Mouse (Mus musculus): ENCODE results near the gene U2af2. TPM values are rescaled to one million over a fixed set of nuclear protein-coding genes. Genes with fewer than 3 reads are reported as not detected.
"Not testable (repeated sequence)": the region's sequence is repeated elsewhere in the genome, so short reads cannot be mapped to it uniquely, and the experiment has no call there.

Gene U2af2
- 165 and 166 TPM in 2 replicates for polyA plus RNA-seq (2016; fragmentation: Nextera tagmentation; extraction: Ambion mirVana)

DNA sequence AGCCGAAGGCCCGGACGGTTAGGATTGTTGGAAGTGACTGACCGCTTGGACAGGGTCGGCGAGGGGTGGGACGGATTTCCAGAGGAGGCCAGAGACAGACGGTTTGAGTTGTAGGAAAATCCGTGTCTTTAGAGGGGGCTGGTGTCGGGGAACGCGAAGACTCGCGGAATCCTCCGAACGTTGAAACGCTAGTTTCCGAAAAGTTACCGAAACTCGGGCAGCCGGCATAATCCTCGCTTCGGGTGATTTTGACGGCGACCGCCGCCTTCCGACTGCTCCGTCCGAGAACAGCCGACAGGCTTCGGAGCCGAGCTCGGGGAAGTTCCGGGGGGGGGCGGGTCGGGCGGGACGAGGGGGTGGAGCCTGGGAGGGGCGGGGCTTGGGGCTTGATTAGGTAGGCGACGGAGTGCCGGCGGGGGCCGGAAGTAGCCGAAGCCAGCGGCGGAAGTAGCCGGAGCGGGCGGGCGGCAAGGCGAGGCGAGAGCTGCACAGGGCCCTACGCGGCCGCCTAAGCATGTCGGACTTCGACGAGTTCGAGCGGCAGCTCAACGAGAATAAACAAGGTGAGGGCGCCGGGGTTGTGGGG is at the start of gene U2af2:
Gene U2af2 (plus strand): TSS at position 370 of the 586 bp plus-strand sequence.
- Histone ChIP-seq H3K4me1 (peaks cover 46% of the 10 kb centered on the region), H3K9me3 (no peaks in the 10 kb centered on the region), H3K4me3 (replicated peaks) (peak within 1 kb of the TSS; percentile 72), H3K27me3 (peaks cover 19% of the 10 kb centered on the region), H3K4me2 (peak within 1 kb of the TSS; percentile 86), H3K9ac (peak within 1 kb of the TSS; percentile 74), H3K36me3 (replicated peaks) (peaks cover 13% of the 10 kb centered on the region), H3K27ac (peak within 1 kb of the TSS; percentile 99)
- ATAC-seq (ENCODE audit: low FRiP score) = peak; percentile 85
- WGBS = under 1% methylated on average over 61 of the region's 65 CpGs

DNA sequence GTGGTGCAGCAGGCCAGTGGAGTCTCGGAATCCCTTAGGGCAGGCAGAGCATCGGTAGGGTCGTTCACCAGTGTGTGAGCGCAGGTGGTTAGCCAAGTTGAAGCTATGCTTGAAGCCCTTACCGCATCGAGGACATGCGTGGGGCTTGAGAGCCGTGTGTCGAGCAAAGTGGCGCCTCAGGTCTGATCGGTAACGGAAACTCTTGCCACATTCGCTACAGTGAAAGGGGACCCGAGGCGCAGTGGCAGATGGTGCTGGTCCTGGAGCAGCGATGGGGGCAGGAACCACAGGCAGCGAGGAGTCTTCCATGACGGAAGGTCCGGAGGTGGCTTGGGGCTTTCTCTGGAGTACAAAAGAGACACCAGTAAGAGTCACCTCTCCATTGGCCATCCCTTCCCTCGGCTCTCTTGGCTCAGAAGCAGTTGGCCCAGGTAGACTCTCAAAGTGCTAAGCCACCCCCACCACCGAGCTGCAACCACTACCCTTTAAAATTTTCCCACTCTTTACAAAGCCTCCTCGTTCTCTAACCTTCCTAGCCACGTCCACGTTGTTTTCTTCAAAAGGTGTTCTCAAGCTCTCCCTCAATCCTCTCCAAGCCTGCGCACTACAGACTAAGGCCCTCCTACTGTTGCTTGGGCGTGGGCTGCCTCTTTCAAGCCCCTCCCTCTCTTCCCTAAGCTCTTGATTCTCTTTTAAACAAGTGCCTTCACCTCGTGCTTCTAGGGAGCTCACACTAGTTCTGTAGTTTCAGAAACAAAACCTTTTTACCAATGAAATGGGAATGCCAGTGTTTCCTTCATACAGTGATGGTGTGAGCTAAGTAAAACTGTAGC is 49.0 kb upstream of the U2af2 start:
- no peak overlapping the region for H3K27ac ChIP-seq
- 90% methylated on average over 27 of the region's 27 CpGs for WGBS
- H3K9me3 ChIP-seq = peaks cover 6% of the 10 kb centered on the region; the same call in 1 of the 2 replicates
- H3K4me1 ChIP-seq = peaks cover 6% of the 10 kb centered on the region
- no peak overlapping the region for H3K4me3 ChIP-seq (replicated peaks)
- no peaks in the 10 kb centered on the region for H3K27me3 ChIP-seq
- peaks cover 59% of the 10 kb centered on the region for H3K36me3 ChIP-seq (replicated peaks)
- H3K9ac ChIP-seq = no peak overlapping the region
- no peak for ATAC-seq (ENCODE audit: low FRiP score)
- 0 out of 2 replicates have a peak overlapping the region, but pooled peaks have one; percentile 60 for H3K4me2 ChIP-seq

DNA sequence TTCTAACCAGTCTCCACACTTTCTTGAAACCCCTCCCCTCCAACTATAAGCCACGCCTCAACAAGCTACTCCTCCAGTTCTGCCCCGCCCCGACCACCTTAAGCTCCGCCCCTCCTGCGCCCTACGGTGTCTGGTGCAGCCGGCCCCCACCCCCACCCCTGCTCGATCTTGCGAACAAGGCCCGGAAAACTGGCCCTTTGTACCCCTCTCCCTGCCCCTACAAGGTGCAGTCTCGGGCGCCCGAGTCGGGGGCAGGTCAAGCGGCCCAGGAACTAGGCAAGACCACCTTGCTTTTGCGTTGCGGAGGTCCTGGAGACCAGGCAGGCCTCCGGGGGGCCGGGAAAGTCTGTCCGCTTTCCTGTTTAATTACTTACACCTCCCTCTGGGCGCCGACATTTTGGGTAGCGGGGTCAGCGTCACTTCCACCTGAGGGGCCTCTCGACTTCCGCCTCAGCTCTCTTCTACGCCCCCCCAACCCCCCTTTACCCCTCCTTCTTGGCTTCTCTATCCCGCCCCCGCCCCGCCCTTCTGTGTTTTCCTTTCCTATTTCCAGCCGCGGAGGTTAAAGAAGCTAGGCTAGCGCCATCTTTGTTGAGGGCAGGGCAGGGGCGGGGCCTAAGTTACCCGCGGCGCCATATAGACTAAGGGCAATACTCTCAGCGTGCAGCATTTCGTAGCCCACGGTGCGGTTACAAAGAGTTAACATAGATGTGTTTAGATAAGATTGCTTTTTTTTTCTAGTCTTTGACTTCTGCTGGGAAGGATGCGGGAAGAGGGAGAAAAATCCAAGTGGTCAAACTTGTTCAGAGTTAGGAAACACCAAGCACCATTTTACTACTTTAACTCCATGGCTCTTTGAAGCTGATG is 47.5 kb upstream of the U2af2 start, which contains the start of the genes Zfp524 and Fiz1:
Gene Zfp524 (plus strand): TSS at position 165 of the 867 bp plus-strand sequence.
Gene Fiz1 (minus strand): TSS at position 447 of the 867 bp plus-strand sequence.
- Histone ChIP-seq H3K9ac (peak within 1 kb of the TSS; percentile 84), H3K4me3 (replicated peaks) (peak within 1 kb of the TSS; percentile 71), H3K27ac (peak within 1 kb of the TSS; percentile 99), H3K27me3 (no peaks in the 10 kb centered on the region), H3K36me3 (replicated peaks) (peaks cover 43% of the 10 kb centered on the region), H3K4me1 (peaks cover 7% of the 10 kb centered on the region), H3K9me3 (no peaks in the 10 kb centered on the region), H3K4me2 (peak within 1 kb of the TSS; percentile 60)
- ATAC-seq (ENCODE audit: low FRiP score) = peak; percentile 84
- under 1% methylated on average over 41 of the region's 42 CpGs for WGBS

DNA sequence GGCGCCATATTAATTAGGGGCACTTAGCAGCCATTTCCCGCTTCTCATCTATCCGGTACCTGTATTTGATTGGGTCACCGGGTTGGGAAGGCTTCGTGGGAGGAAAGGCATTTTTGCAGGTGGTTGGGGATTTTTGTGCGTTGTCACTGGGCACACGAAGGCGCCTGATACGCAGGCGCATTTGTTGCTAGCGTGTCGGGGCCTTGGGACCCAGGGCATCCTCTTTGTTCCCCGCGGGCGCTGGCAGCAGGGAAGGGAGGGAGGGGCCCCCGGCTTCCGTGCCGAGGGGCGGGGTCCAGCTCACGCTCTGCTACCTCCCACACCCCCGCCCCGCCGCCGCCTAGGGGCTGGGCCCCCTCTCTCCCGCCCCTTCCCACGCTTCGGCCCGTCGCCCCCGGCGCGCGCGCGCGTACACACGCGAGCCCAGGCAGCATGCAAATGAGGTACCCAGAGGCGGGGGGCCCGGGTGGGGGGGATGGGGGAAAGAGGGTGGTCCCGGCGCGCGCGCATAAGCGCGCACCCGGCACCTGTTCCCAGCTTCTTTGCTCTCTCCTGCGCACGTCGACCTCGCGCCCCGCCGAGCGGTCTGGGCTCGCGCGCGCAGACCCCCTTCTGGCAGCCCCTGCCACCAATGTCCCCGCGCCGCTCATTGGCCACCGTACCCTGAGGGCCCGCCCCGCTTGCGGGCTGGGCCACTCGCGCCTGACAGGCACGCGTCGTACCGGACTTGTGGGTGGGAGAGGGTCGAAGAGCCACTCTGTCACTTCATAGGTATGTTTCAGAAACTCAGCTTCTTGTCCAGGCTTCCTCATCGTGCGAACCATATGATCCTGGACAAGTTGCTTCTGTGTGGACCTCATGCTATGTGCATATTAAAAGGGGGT is 46.6 kb upstream of the U2af2 start, which contains the start of gene Gm44973:
Gene Gm44973 (plus strand): TSS at position 379 of the 884 bp plus-strand sequence.
- whole genome bisulfite sequencing = under 1% methylated on average over 75 of the region's 76 CpGs
- peak within 1 kb of the TSS; percentile 71 for H3K4me3 ChIP-seq (replicated peaks)
- H3K9me3 ChIP-seq = no peaks in the 10 kb centered on the region
- peak; percentile 84 for ATAC-seq (ENCODE audit: low FRiP score)
- peaks cover 34% of the 10 kb centered on the region for H3K36me3 ChIP-seq (replicated peaks)
- H3K4me1 ChIP-seq = peaks cover 8% of the 10 kb centered on the region
- peak within 1 kb of the TSS; percentile 99 for H3K27ac ChIP-seq
- peak within 1 kb of the TSS; percentile 60 for H3K4me2 ChIP-seq
- no peaks in the 10 kb centered on the region for H3K27me3 ChIP-seq
- peak within 1 kb of the TSS; percentile 84 for H3K9ac ChIP-seq

DNA sequence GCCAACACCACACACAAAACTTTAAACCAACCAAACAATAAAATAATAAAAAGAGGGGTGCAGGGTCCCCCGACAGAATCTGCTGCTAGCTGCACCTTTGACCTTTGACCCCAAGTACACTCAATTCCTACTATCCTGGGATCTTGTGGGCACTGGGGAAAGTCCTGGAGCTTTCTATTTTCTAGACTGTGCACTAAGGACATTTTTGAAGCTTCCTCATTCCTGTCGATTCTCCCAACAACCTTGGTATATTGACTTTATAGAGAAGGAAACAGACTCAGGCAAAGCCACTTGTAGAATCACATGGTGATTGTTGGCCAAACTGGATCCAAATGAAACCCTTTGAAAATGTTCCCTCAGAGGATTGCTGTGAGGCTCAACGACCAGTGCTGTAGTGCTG is 45.9 kb upstream of the U2af2 start:
- ATAC-seq (ENCODE audit: low FRiP score) = no peak
- 60% methylated on average over 3 of the region's 3 CpGs for WGBS
- H3K4me2 ChIP-seq = peak overlapping the region; percentile 60
- H3K36me3 ChIP-seq (replicated peaks) = peaks cover 27% of the 10 kb centered on the region
- peak overlapping the region; percentile 84 for H3K9ac ChIP-seq
- H3K4me1 ChIP-seq = peaks cover 12% of the 10 kb centered on the region
- H3K27ac ChIP-seq = peak overlapping the region; percentile 99
- no peaks in the 10 kb centered on the region for H3K9me3 ChIP-seq
- peak overlapping the region; percentile 71 for H3K4me3 ChIP-seq (replicated peaks)
- H3K27me3 ChIP-seq = no peaks in the 10 kb centered on the region

DNA sequence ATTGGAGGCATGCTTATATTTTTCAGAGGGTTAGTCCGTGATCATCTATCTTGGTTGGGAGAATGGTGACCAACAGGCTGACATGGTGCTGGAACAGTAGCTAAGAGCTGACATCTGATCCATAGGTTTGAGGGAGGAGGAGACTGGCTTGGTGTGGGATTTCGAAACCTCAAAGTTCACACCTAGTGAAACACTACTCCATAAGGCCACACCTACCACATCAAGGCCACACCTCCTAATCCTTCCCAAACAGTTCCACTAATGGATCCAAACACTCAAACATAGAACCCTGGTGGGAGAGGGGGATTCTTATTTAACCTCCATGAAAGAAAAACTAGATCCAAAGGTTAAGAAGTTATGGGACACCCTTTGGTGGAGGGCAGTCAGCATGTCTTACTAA is 45.0 kb upstream of the U2af2 start:
- no peak overlapping the region for H3K27ac ChIP-seq
- no peaks in the 10 kb centered on the region for H3K9me3 ChIP-seq
- no peak for ATAC-seq (ENCODE audit: low FRiP score)
- peaks cover 20% of the 10 kb centered on the region for H3K36me3 ChIP-seq (replicated peaks)
- H3K4me1 ChIP-seq = peaks cover 19% of the 10 kb centered on the region
- H3K9ac ChIP-seq = no peak overlapping the region
- H3K4me2 ChIP-seq = no peak overlapping the region
- no peak overlapping the region for H3K4me3 ChIP-seq (replicated peaks)
- H3K27me3 ChIP-seq = no peaks in the 10 kb centered on the region
- WGBS = 97% methylated on average over 2 of the region's 2 CpGs

DNA sequence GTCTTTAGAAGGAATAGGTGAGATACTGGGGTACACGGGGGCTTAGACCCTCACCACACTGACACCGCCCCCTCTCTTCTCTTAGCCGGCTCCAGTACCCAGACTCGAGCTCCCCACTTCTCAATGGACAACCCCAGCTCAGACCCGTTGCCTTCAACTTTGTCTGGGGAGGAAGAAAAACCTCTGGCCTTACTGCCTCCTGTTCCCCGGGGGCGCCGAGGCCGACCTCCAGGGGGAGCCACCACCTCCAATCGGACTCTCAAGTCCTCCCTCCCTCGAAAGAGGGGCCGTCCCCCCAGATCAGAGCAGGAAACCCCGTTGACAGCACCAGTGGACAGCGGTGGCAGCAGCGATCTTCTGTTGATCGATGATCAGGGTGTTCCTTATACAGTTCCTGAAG is 44.6 kb upstream of the U2af2 start:
- ATAC-seq (ENCODE audit: low FRiP score) = no peak
- no peaks in the 10 kb centered on the region for H3K9me3 ChIP-seq
- WGBS = 89% methylated on average over 16 of the region's 16 CpGs
- no peak overlapping the region for H3K27ac ChIP-seq
- peaks cover 19% of the 10 kb centered on the region for H3K4me1 ChIP-seq
- no peaks in the 10 kb centered on the region for H3K27me3 ChIP-seq
- H3K4me3 ChIP-seq (replicated peaks) = no peak overlapping the region
- H3K4me2 ChIP-seq = no peak overlapping the region
- no peak overlapping the region for H3K9ac ChIP-seq
- peaks cover 20% of the 10 kb centered on the region for H3K36me3 ChIP-seq (replicated peaks)

DNA sequence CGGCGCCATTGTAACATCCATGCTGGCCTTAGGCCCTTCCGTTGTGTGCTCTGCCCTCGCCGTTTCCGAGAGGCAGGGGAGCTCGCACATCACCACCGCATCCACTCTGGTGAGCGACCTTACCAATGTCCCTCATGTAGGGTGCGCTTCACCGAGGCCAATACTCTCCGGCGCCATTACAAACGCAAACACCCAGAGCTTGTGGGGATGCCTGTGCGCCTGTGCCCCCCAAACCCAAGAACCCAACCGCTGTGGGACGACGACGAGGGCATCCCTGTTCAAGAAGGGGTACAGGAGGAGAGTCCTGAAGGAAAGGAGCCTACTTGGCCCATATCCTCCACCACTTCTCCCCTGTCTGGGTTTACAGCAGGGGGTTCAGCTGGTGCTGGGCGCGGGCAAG is 44.0 kb upstream of the U2af2 start:
- Histone ChIP-seq H3K9ac (no peak overlapping the region), H3K27me3 (no peaks in the 10 kb centered on the region), H3K4me3 (replicated peaks) (no peak overlapping the region), H3K9me3 (no peaks in the 10 kb centered on the region), H3K4me2 (no peak overlapping the region), H3K36me3 (replicated peaks) (peaks cover 20% of the 10 kb centered on the region), H3K27ac (no peak overlapping the region), H3K4me1 (peaks cover 22% of the 10 kb centered on the region)
- no peak for ATAC-seq (ENCODE audit: low FRiP score)
- WGBS = 97% methylated on average over 21 of the region's 21 CpGs

DNA sequence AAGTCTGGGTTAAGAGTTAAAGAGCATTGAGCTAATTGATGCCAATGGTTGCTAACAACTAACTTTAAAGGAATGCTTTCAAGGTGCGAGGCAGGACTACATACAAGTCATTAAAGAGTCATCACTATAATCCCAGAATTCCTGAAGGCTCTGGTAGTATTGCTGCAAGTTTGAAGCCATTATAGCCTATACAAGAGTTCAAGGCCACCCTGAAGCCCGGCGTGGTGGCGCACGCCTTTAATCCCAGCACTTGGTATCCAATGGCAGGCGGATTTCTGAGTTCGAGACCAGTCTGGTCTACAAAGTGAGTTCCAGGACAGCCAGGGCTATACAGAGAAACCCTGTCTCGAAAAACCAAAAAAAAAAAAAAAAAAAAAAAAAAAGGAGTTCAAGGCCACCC is 42.4 kb upstream of the U2af2 start:
- H3K4me3 ChIP-seq (replicated peaks) = peak overlapping the region; percentile 90
- H3K9me3 ChIP-seq; H3K27me3 ChIP-seq; ATAC-seq (ENCODE audit: low FRiP score): not testable (repeated sequence)
- peak overlapping the region; percentile 95 for H3K27ac ChIP-seq
- peak overlapping the region; percentile 95; the same call in 1 of the 2 replicates for H3K9ac ChIP-seq
- WGBS = 34% methylated on average over 8 of the region's 8 CpGs
- peak overlapping the region; percentile 86 for H3K4me2 ChIP-seq
- peaks cover 23% of the 10 kb centered on the region for H3K4me1 ChIP-seq
- peaks cover 33% of the 10 kb centered on the region for H3K36me3 ChIP-seq (replicated peaks)

DNA sequence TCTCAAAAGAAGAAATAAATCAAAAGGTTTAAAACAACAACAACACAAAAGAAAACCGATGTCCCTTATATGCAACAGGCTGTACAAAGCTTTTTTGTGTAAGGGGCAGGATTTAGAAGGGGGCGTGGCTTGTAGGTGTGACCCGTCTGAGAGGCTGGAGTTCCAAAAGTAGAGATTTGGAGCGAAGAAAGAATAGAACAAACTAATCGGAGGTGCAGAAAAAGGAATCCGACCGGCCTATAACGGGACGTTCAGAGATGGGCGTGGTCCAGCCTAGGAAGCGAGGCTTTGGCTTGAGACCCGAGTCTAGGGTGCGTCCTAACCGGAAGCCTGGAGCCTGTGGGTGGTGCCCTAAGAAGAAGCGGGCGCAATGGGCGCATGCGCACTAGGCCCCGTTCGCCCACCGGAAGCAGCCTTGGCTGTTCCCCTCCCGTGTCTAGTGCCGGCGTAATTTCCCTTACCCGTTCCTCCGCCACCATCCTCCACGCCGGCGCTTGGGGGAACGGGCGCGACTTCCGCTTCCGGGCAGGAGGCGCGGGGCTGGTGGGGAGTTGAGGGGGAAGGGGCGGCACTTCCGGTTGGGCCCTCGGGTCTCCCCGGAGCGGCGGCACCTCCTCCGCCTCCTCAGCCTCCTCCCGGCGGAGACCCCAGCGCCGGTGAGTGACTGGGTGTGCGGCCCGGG is 41.8 kb upstream of the U2af2 start, which contains the start of the genes Zfp865 and Ccdc106:
Gene Zfp865 (plus strand): TSS at position 377 of the 682 bp plus-strand sequence.
Gene Ccdc106 (plus strand): TSS at position 554 of the 682 bp plus-strand sequence.
- H3K4me3 ChIP-seq (replicated peaks) = peak within 1 kb of the TSS; percentile 90
- WGBS = under 1% methylated on average over 47 of the region's 49 CpGs
- H3K27ac ChIP-seq = peak within 1 kb of the TSS; percentile 95
- peak; percentile 93 for ATAC-seq (ENCODE audit: low FRiP score)
- H3K9me3 ChIP-seq = no peaks in the 10 kb centered on the region
- H3K36me3 ChIP-seq (replicated peaks) = peaks cover 37% of the 10 kb centered on the region
- peak within 1 kb of the TSS; percentile 86 for H3K4me2 ChIP-seq
- H3K4me1 ChIP-seq = peaks cover 23% of the 10 kb centered on the region
- peak within 1 kb of the TSS; percentile 95 for H3K9ac ChIP-seq
- no peaks in the 10 kb centered on the region for H3K27me3 ChIP-seq

Data from forebrain, embryonic 12.5 days (tissue).